Mouse (Mus musculus) liver, postnatal 0 days (tissue): ENCODE results near the gene Mast3.

Experiments used
- CTCF ChIP-seq: sonication (generic); IDR thresholded peaks from 2 replicates; pipeline ENCODE4 v1.5.1; 2016; ENCODE audit warnings: antibody characterized with exemption, low read depth
- EP300 ChIP-seq: IDR thresholded peaks from 2 replicates; pipeline ENCODE4 v1.6.1; 2016; ENCODE audit warnings: antibody characterized with exemption, low read depth, mild to moderate bottlenecking

DNA sequence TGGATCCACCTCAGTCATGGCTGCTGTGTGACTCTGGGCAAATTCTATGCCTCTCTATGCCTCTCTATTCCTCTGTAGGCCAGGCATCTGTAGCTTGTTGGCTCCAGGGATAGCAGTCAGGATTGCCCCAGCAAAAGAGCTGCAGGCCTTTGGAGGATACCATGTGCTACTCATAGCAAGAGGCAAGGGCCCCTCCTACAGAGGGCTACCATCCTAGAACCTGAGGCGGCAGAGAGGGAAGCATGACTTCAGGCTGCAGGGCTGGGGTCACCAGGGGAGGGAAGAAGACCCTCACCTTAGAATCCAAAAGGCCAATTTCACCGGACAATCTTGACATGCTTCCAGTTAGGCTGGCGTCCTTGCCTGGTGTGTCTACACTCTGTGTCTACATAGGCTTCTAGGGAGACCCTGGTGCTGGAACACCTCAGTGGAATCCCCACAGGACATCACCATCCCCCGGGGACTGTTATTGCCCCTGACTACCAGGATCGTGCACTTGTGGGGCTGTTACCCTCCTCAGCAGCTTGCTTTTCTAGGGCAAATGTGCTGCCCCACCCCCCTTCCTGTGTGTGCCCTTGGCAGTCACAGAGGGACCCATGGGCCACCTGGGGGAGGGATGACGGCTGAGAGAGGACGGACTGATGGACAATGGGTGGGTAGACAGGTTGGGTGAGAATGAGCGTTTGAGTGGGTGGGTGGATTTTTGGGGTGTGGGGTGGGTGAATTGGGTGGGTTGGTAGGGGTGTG, 4.3 kb upstream of the Mast3 start:
- TF ChIP-seq CTCF (no peak), EP300 (no peak)
